ENCODE assay signal across 9 mouse cellular contexts in the genomic region with DNA sequence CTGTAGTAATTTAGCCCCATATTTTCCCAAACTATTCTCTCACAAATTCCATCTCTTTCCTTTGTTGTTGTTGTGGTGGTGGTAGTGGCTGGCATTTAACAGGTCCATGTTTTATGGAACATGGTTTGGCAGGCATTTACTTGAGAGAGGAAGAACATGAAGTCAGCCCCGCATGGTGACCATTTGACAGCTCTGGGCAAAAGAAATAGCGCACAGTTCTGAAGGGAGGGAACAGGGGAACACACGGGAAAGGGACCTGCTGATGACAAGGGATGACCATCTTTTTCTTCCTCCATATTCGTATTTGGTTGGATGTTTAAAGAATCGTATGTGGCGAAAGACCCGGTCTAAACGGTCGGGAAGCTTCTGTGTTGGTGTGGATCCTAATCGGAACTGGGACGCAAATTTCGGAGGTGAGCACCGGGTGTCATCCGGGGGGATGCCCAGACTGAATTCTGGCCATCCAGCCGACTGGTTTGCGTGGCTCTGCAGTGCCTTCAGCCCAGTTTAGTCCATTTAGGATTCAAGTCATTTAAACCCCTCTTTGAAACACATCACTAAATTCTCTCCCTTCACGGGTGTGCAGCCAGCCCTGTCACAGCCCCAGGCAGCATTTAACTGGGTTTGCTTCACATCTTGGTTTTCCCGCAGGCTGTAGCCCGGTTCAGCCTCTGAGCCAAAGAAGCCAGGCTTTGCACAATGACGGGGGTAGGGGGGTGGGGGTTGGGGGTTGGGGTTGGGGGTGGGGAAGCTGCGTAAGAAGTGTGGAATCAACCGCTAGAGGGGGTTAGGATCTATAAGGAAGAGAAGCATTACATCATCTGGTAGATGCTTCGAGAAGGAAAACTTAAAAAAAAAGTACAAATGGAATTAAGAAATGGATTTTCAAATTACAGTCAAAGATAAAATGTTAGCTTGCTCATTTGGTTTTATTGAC. TPM values are rescaled to one million over a fixed set of nuclear protein-coding genes. Genes with fewer than 3 reads are reported as not detected.
A peak's percentile ranks its signal among the peaks of the same experiment; 100 is the strongest.
DNase-seq lines count a peak whose midpoint lies in the region; ATAC-seq lines count a peak whose summit lies in the region.
"Had no signal": no experiment of that assay in that cellular context is flagged by ENCODE, and none has a peak within 500 bp of the region (broad histone marks: within the 10 kb centered on the region; RNA-seq: fewer than 3 reads in every experiment).

No protein-coding gene starts in this region.

- no peak overlapping the region for H3K4me3 ChIP-seq in kidney, embryonic 14.5 days (ENCODE audit: low read length)
- H3K4me3 ChIP-seq in embryonic facial prominence, embryonic 12.5 days = 0 out of 2 replicates have a peak overlapping the region, but pooled peaks have one; percentile 4
- no peak overlapping the region for H3K4me3 ChIP-seq in limb, embryonic 11.5 days (ENCODE audit: low read depth, low read length)
- no peak overlapping the region for H3K4me3 ChIP-seq in stomach, embryonic 14.5 days (ENCODE audit: low read depth, low read length)

- peak overlapping the region; percentile 78; the same call in 1 of the 2 replicates for H3K27ac ChIP-seq in kidney, embryonic 14.5 days (ENCODE audit: low read depth, low read length)
- H3K27ac ChIP-seq in embryonic facial prominence, embryonic 12.5 days = peak overlapping the region; percentile 81
- peak overlapping the region; percentile 85 for H3K27ac ChIP-seq in limb, embryonic 11.5 days (replicated peaks; ENCODE audit: low read depth, low read length)
- peak overlapping the region; percentile 44; the same call in 1 of the 2 replicates for H3K27ac ChIP-seq in stomach, embryonic 14.5 days (ENCODE audit: low read length)

- H3K4me2 ChIP-seq in kidney, embryonic 14.5 days (replicated peaks; ENCODE audit: low read depth, low read length) = peak overlapping the region; percentile 22; the same call in 1 of the 2 replicates
- H3K4me2 ChIP-seq in embryonic facial prominence, embryonic 12.5 days (replicated peaks) = peak overlapping the region; percentile 30
- peak overlapping the region; percentile 12 for H3K4me2 ChIP-seq in limb, embryonic 11.5 days (ENCODE audit: low read depth, severe bottlenecking)
- H3K4me2 ChIP-seq in stomach, embryonic 14.5 days (replicated peaks; ENCODE audit: low read depth, low read length) = peak overlapping the region; percentile 19; the same call in 1 of the 2 replicates

- peaks cover 50% of the 10 kb centered on the region for H3K4me1 ChIP-seq in kidney, embryonic 14.5 days (ENCODE audit: control insufficient read depth, insufficient read depth, low read length)
- peaks cover 42% of the 10 kb centered on the region for H3K4me1 ChIP-seq in embryonic facial prominence, embryonic 12.5 days
- peaks cover 52% of the 10 kb centered on the region for H3K4me1 ChIP-seq in limb, embryonic 11.5 days (ENCODE audit: control insufficient read depth, insufficient read depth, low read length)
- H3K4me1 ChIP-seq in stomach, embryonic 14.5 days (ENCODE audit: control insufficient read depth, insufficient read depth, low read length) = peaks cover 16% of the 10 kb centered on the region

- WGBS in kidney, embryonic 14.5 days = 20% methylated on average over 23 of the region's 23 CpGs
- WGBS in embryonic facial prominence, embryonic 12.5 days = 24% methylated on average over 23 of the region's 23 CpGs
- 23% methylated on average over 23 of the region's 23 CpGs for WGBS in limb, embryonic 11.5 days
- WGBS in stomach, embryonic 14.5 days = 34% methylated on average over 23 of the region's 23 CpGs

- H3K36me3 ChIP-seq in kidney, embryonic 14.5 days (ENCODE audit: control insufficient read depth, insufficient read depth, low read length) = no peaks in the 10 kb centered on the region
- H3K36me3 ChIP-seq in embryonic facial prominence, embryonic 12.5 days = no peaks in the 10 kb centered on the region
- H3K36me3 ChIP-seq in limb, embryonic 11.5 days (ENCODE audit: control insufficient read depth, insufficient read depth, low read length) = no peaks in the 10 kb centered on the region
- H3K36me3 ChIP-seq in stomach, embryonic 14.5 days (ENCODE audit: control insufficient read depth, insufficient read depth, low read length) = no peaks in the 10 kb centered on the region

- no peak for DNase-seq in kidney, postnatal 10 days
- peak; percentile 90 for DNase-seq in brain, adult 2 months (ENCODE audit: low read depth, low spot score)
- peak; percentile 57 for DNase-seq in limb, embryonic 11.5 days (ENCODE audit: low spot score)
- DNase-seq in ovary, postnatal 14 days (ENCODE audit: low spot score) = no peak
- no peak for DNase-seq in gastrocnemius, postnatal 36 days

- H3K9ac ChIP-seq in kidney, embryonic 14.5 days (ENCODE audit: low read depth, low read length) = peak overlapping the region; percentile 8; the same call in 1 of the 2 replicates
- H3K9ac ChIP-seq in embryonic facial prominence, embryonic 12.5 days = peak overlapping the region; percentile 44; the same call in 1 of the 2 replicates
- peak overlapping the region; percentile 37; the same call in 1 of the 2 replicates for H3K9ac ChIP-seq in limb, embryonic 11.5 days (ENCODE audit: low read length)
- no peak overlapping the region for H3K9ac ChIP-seq in stomach, embryonic 14.5 days (replicated peaks; ENCODE audit: low read depth, low read length)

- ATAC-seq in kidney, embryonic 14.5 days (ENCODE audit: low FRiP score, low TSS enrichment) = peak; percentile 47; the same call in 1 of the 2 replicates
- ATAC-seq in embryonic facial prominence, embryonic 12.5 days (ENCODE audit: insufficient number of reproducible peaks, insufficient read depth, low FRiP score, low TSS enrichment) = no peak
- ATAC-seq in limb, embryonic 11.5 days (ENCODE audit: insufficient number of reproducible peaks, low FRiP score, low TSS enrichment, low read depth) = peak; percentile 29; the same call in 1 of the 2 replicates
- no peak for ATAC-seq in stomach, embryonic 14.5 days (ENCODE audit: insufficient number of reproducible peaks, insufficient read depth, low FRiP score, low read depth)

- intact Hi-C loops in gastrocnemius, postnatal 36 days (cut with DNase I) = no loop called here

- H3K9me3 ChIP-seq in kidney, embryonic 14.5 days (ENCODE audit: control insufficient read depth, low read length) = no peaks in the 10 kb centered on the region
- no peaks in the 10 kb centered on the region for H3K9me3 ChIP-seq in embryonic facial prominence, embryonic 12.5 days
- H3K9me3 ChIP-seq in limb, embryonic 11.5 days (ENCODE audit: control insufficient read depth, low read length) = no peaks in the 10 kb centered on the region
- no peaks in the 10 kb centered on the region for H3K9me3 ChIP-seq in stomach, embryonic 14.5 days (ENCODE audit: control insufficient read depth, low read depth, low read length)

- no peaks in the 10 kb centered on the region for H3K27me3 ChIP-seq in kidney, embryonic 14.5 days (ENCODE audit: control insufficient read depth, insufficient read depth, low read length)
- no peaks in the 10 kb centered on the region for H3K27me3 ChIP-seq in embryonic facial prominence, embryonic 12.5 days
- H3K27me3 ChIP-seq in limb, embryonic 11.5 days (ENCODE audit: control insufficient read depth, insufficient read depth, low read length) = no peaks in the 10 kb centered on the region
- no peaks in the 10 kb centered on the region for H3K27me3 ChIP-seq in stomach, embryonic 14.5 days (ENCODE audit: control insufficient read depth, insufficient read depth, low read length)

RNA-seq across cellular contexts. Expression of a gene that starts 10.5 kb away (rescaled TPM):
- 22.7 and 29.8 TPM in 2 replicates for polyA plus RNA-seq in kidney, embryonic 14.5 days (2014; fragmentation: Nextera tagmentation; extraction: Ambion mirVana)
- polyA plus RNA-seq in embryonic facial prominence, embryonic 12.5 days (2016; fragmentation: Nextera tagmentation; extraction: Ambion mirVana) = 4.2 and 7.6 TPM in 2 replicates
- 89.6 and 94.4 TPM in 2 replicates for polyA plus RNA-seq in limb, embryonic 11.5 days (2014; fragmentation: Nextera tagmentation; extraction: Ambion mirVana)
- 1.4 and 127 TPM in 2 replicates for polyA plus RNA-seq in stomach, embryonic 14.5 days (2014; fragmentation: Nextera tagmentation; extraction: Ambion mirVana)
- total RNA-seq in gastrocnemius, postnatal 36 days (2021) = not detected

RNA-seq across cellular contexts. Expression of a gene that starts 16.3 kb away (rescaled TPM):
- 0.09 and 0.12 TPM in 2 replicates for polyA plus RNA-seq in kidney, embryonic 14.5 days (2014; fragmentation: Nextera tagmentation; extraction: Ambion mirVana)
- polyA plus RNA-seq in embryonic facial prominence, embryonic 12.5 days (2016; fragmentation: Nextera tagmentation; extraction: Ambion mirVana) = 0.79 and 1.3 TPM in 2 replicates
- 1.6 and 1.7 TPM in 2 replicates for polyA plus RNA-seq in limb, embryonic 11.5 days (2014; fragmentation: Nextera tagmentation; extraction: Ambion mirVana)
- polyA plus RNA-seq in stomach, embryonic 14.5 days (2014; fragmentation: Nextera tagmentation; extraction: Ambion mirVana) = 0.49 and 0.71 TPM in 2 replicates
- total RNA-seq in gastrocnemius, postnatal 36 days (2021) = not detected
- total RNA-seq: layer of hippocampus, postnatal 25 days had no signal

RNA-seq across cellular contexts. Expression of a gene that starts 42.3 kb away (rescaled TPM):
- polyA plus RNA-seq in kidney, embryonic 14.5 days (2014; fragmentation: Nextera tagmentation; extraction: Ambion mirVana) = 0.51 TPM in 1 of 2 replicates, not detected in the other
- polyA plus RNA-seq in embryonic facial prominence, embryonic 12.5 days (2016; fragmentation: Nextera tagmentation; extraction: Ambion mirVana) = 0.14 and 0.33 TPM in 2 replicates
- 0.17 and 0.28 TPM in 2 replicates for polyA plus RNA-seq in limb, embryonic 11.5 days (2014; fragmentation: Nextera tagmentation; extraction: Ambion mirVana)
- polyA plus RNA-seq in stomach, embryonic 14.5 days (2014; fragmentation: Nextera tagmentation; extraction: Ambion mirVana) = 0.52 TPM in 1 of 2 replicates, not detected in the other
- under 1 TPM; 0.23 to 0.25 TPM for total RNA-seq in gastrocnemius, postnatal 36 days (2021)

RNA-seq across cellular contexts. Expression of a gene that starts 42.3 kb away (rescaled TPM):
- polyA plus RNA-seq in kidney, embryonic 14.5 days (2014; fragmentation: Nextera tagmentation; extraction: Ambion mirVana) = 35.2 and 56.8 TPM in 2 replicates
- polyA plus RNA-seq in embryonic facial prominence, embryonic 12.5 days (2016; fragmentation: Nextera tagmentation; extraction: Ambion mirVana) = 37.8 and 38.6 TPM in 2 replicates
- polyA plus RNA-seq in limb, embryonic 11.5 days (2014; fragmentation: Nextera tagmentation; extraction: Ambion mirVana) = 44.5 and 50.0 TPM in 2 replicates
- 39.8 and 45.0 TPM in 2 replicates for polyA plus RNA-seq in stomach, embryonic 14.5 days (2014; fragmentation: Nextera tagmentation; extraction: Ambion mirVana)
- total RNA-seq in gastrocnemius, postnatal 36 days (2021) = 10 to 100 TPM in 1 of 2 experiments, 1 to 10 TPM in 1; 6.7 to 10.2 TPM

RNA-seq across cellular contexts. Expression of a gene that starts 58.9 kb away (rescaled TPM):
- 0.57 and 1.0 TPM in 2 replicates for polyA plus RNA-seq in kidney, embryonic 14.5 days (2014; fragmentation: Nextera tagmentation; extraction: Ambion mirVana)
- polyA plus RNA-seq in embryonic facial prominence, embryonic 12.5 days (2016; fragmentation: Nextera tagmentation; extraction: Ambion mirVana) = 0.22 and 0.33 TPM in 2 replicates
- polyA plus RNA-seq in limb, embryonic 11.5 days (2014; fragmentation: Nextera tagmentation; extraction: Ambion mirVana) = 0.33 and 0.55 TPM in 2 replicates
- polyA plus RNA-seq in stomach, embryonic 14.5 days (2014; fragmentation: Nextera tagmentation; extraction: Ambion mirVana) = 0.13 and 0.15 TPM in 2 replicates
- total RNA-seq in gastrocnemius, postnatal 36 days (2021) = not detected
- total RNA-seq: layer of hippocampus, postnatal 25 days had no signal

Comparison
In these comparisons a context has a peak if more than half of its experiments do, and no peak if none do; other contexts are left out.
1. ATAC-seq: peak in kidney, embryonic 14.5 days (single experiment) and limb, embryonic 11.5 days (single experiment); none in embryonic facial prominence, embryonic 12.5 days (single experiment) and stomach, embryonic 14.5 days (single experiment).
2. DNase-seq: peak in brain, adult 2 months (single experiment) and limb, embryonic 11.5 days (single experiment); none in kidney, postnatal 10 days (single experiment), ovary, postnatal 14 days (single experiment) and gastrocnemius, postnatal 36 days (0 of 2).
3. Peak in every context shown above with its lines, with median percentiles within 50 percentile points of each other: H3K27ac ChIP-seq and H3K4me2 ChIP-seq.